Mouse (Mus musculus): Measurements from ENCODE around the gene Pop7. TPM values are rescaled to one million over a fixed set of nuclear protein-coding genes. Genes with fewer than 3 reads are reported as not detected.

Gene Pop7
- total RNA-seq, 4 experiments from 2014 or later: 24.4 to 31.1 (median 27.4) TPM

GRCm38 (mm10) chr5:137527413-137527812, 25.1 kb upstream of the Pop7 start:
- DNase-seq: no peak

GRCm38 (mm10) chr5:137526192-137526936, 24.0 kb upstream of the Pop7 start:
- DNase-seq: no peak

- no peak for DNase-seq
Measured at GRCm38 (mm10) chr5:137525511-137525910, 23.2 kb upstream of the Pop7 start.

- no peak for DNase-seq
Measured at GRCm38 (mm10) chr5:137524671-137525070, 22.4 kb upstream of the Pop7 start.

GRCm38 (mm10) chr5:137524251-137524515, 21.9 kb upstream of the Pop7 start:
- DNase-seq: no peak

- DNase-seq: no peak
Measured at GRCm38 (mm10) chr5:137523396-137524250, 21.3 kb upstream of the Pop7 start.

- no peak for DNase-seq
Measured at GRCm38 (mm10) chr5:137522711-137523110, 20.4 kb upstream of the Pop7 start.

GRCm38 (mm10) chr5:137521861-137522260, 19.5 kb upstream of the Pop7 start:
- DNase-seq: no peak

- no peak for DNase-seq
Measured at GRCm38 (mm10) chr5:137519691-137520550, 17.6 kb upstream of the Pop7 start.

- DNase-seq: no peak
Measured at GRCm38 (mm10) chr5:137518436-137518835, 16.1 kb upstream of the Pop7 start, which contains the start of gene Gigyf1. Gene Gigyf1 (plus strand): TSS chr5:137518548.

GRCm38 (mm10) chr5:137514811-137515210, 12.5 kb upstream of the Pop7 start:
- DNase-seq: no peak

GRCm38 (mm10) chr5:137513951-137514721, 11.8 kb upstream of the Pop7 start:
- DNase-seq: no peak

GRCm38 (mm10) chr5:137512847-137513794, 10.8 kb upstream of the Pop7 start:
- DNase-seq: no peak

GRCm38 (mm10) chr5:137511706-137512105, 9.4 kb upstream of the Pop7 start:
- DNase-seq: no peak

GRCm38 (mm10) chr5:137510573-137511390, 8.5 kb upstream of the Pop7 start:
- DNase-seq: no peak

- no peak for DNase-seq
Measured at GRCm38 (mm10) chr5:137510014-137510501, 7.7 kb upstream of the Pop7 start.

GRCm38 (mm10) chr5:137504041-137504440, 1.7 kb upstream of the Pop7 start:
- no peak for DNase-seq

GRCm38 (mm10) chr5:137502667-137503110, 371 bp upstream of the Pop7 start:
- no peak for DNase-seq

- no peak for DNase-seq
Measured at GRCm38 (mm10) chr5:137500186-137500585, 2.1 kb downstream of the Pop7 start.

GRCm38 (mm10) chr5:137493831-137494230, 8.5 kb downstream of the Pop7 start:
- no peak for DNase-seq
